Mouse (Mus musculus): ENCODE measurements around the gene Adcy4.

Gene Adcy4

DNA sequence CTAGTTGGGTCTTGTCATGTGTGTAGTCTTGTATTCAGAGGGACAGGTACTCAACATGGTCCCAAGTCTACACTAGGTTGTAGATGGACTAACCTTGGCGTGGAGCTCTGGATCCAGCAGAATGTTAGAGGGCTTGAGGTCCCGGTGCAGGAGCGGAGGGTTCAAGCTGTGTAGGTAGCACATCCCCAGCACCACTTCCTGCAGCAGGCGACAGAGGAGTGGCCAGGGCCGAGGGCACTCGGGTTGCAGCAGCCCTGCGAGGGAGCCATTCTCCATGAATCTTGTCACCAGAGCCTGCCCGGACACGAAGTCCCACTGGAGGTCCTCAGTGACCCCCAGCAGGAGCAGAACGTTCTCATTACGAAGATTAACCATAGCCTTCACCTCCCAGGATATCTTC is 3.8 kb upstream of the Adcy4 start:
- DNase-seq, result no peak

- no peak for DNase-seq
Measured at GRCm38 (mm10) chr14:55785195-55785594, 1.3 kb upstream of the Adcy4 start.

GRCm38 (mm10) chr14:55783171-55783957 is 531 bp downstream of the Adcy4 start:
- DNase-seq, result no peak

DNA sequence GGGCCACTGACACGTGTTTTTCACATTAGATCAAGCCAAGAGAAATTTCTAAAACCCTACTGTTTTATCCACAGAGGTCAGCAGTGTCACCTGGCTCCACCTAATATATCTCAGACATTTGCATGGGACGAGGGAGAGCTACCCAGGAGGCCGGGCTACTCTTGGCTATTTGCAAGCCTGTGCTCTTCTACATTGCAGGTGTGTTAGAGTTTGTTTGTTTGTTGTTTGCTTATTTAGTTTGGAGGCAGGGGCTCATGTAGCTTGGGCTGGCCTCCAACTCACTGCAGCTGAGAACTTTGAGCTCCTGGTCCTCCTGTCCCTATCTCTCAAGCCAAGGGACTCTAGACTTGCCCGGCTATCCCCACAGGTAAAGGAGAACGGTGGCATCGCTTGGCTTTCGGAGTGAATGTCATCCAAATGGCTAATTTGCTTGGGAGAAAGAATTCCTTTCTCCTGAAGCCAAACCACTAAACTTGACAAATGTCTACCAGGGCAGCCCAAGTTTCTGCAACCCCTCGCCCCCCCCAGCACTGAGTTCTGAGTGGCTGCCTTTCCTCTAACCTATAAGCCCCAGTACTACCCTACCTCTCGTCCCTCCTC is 1.4 kb downstream of the Adcy4 start:
- DNase-seq, result no peak

DNA sequence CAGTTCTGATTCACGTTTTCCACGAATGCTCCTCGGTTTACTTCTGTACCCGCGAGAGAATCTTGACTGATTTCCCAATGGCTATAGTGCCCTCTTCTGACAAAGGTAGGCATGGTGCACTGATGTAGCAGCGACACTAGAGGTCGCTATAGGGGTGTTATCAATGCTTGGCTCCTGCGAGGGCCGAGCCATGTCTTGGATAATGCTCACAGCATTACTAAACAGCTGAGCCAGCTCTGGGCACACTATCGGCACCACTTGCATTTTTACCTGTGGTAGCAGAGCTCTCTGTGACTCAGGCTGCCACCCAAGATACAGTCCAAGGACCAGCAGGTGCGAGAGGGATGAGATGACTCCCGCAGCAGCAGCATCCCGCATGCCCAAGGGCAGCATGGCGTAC is 2.6 kb downstream of the Adcy4 start:
- peak; percentile 59 for DNase-seq

GRCm38 (mm10) chr14:55780736-55781135 is 3.2 kb downstream of the Adcy4 start:
- DNase-seq, result no peak

GRCm38 (mm10) chr14:55779656-55780055 is 4.2 kb downstream of the Adcy4 start:
- DNase-seq, result no peak

DNA sequence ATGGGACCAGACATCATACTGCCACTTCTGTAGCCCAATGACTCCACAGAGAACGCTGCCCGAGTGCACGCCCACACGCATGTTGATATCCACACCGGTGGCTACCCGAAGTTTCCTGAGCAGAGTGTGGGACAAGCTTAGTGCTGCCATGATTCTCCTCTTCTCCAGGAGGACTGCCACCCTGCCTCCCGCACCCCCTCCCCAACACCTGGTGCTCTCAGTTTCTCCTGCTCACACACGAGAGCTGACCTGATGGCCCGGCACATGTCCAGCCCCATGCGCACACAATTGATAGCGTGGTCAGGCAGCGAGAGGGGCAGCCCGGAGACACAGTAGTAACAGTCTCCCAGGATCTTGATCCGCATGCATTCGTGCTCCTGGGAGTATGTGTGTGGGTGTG is 5.2 kb downstream of the Adcy4 start:
- no peak for DNase-seq

- DNase-seq, result no peak
Measured at GRCm38 (mm10) chr14:55777806-55778205, 6.1 kb downstream of the Adcy4 start.

DNA sequence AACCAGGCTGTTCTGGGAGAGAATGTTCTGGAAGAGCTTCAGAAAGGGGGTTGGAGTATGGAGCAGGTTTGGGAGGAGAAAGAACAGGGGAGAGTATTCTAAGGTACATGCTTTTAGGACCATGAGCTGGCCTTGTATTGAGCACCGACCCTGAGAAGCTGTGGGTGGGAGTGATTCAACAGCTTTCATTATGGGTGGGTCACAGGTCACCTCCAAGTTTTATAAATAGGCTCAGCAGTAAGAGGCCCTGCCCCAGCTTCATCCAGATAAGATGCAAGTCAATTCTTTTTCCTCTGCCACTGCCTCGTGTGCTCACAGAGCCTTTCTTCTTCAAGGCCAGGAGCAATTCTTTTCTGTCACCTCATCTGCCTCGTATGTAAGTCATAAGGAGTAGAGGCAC is 6.7 kb downstream of the Adcy4 start:
- DNase-seq, result no peak

GRCm38 (mm10) chr14:55776711-55777110 is 7.2 kb downstream of the Adcy4 start:
- no peak for DNase-seq

DNA sequence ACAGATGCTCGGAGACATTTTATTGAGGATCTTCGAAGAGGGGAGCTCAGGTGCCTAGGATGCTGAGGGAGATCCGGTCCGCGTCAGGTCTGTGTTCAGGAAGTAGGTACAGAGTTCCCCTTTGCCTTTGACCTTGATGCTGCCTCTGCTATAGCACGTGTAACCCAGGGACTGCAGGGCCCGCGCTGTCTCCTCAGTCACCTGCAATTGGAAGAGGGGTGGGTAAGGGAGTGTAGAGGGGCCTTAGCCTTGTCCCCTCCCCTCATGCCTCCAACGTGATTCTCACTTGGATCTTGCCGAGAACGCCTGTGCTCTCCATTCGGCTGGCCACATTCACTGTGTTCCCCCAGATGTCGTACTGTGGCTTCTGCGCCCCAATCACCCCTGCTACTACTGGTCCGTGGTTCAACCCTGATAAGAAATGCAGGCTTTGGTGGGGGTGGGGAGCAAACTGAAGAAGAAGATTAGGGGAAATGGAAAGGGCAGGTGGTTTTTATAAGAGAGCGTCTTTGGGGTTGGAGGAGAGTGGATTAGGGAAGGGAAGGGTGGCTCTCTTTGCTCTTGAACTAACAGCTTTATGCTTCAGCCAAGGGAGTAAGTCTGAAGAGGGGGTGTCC is 14.7 kb downstream of the Adcy4 start:
- no peak for DNase-seq

DNA sequence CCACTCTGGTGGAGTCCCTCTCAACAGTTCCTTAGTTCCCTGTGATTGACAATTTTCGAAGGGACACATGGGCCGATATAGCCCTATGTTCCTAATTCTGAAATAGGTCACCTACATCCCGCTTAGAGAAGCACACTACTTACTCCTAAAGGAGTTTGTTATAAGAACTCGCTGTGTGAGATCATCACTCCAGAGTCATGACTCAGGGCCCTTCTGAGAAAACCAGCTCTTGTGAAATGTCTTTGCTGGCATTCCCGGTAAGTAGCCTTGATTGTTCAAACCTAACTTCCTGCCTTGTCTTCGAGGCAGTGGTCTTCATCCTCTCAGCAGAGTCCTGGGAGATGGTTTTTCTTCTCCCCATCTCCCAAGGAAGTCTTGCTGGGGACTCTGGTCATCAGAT is 15.3 kb downstream of the Adcy4 start:
- DNase-seq, result no peak

DNA sequence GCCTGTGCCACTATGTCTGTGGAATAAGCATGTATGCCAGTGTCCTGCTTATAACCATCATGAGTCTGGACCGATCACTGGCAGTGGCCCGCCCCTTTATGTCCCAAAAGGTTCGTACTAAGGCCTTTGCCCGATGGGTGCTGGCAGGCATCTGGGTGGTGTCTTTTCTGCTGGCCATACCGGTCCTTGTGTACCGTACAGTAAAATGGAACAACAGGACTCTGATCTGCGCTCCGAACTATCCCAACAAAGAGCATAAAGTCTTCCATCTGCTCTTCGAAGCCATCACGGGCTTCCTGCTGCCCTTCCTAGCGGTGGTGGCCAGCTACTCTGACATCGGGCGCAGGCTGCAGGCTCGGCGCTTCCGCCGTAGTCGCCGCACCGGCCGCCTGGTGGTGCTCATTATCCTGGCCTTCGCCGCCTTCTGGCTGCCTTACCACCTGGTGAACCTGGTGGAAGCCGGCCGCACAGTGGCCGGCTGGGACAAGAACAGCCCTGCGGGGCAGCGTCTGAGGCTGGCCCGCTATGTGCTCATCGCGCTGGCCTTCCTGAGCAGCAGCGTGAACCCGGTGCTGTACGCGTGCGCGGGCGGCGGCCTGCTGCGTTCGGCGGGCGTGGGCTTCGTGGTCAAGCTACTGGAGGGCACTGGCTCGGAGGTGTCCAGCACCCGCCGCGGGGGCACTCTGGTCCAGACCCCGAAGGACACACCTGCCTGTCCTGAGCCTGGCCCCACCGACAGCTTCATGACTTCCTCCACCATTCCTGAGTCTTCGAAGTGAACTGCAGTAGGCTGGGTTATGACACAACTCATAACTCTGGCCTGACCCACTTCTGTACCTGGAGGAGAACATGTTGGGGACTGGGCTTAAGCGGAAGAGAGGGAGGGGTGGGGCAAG is 16.1 kb downstream of the Adcy4 start:
- DNase-seq, result peak; percentile 75

- DNase-seq, result no peak
Measured at GRCm38 (mm10) chr14:55765696-55766095, 18.2 kb downstream of the Adcy4 start, which contains the start of gene Ltb4r1. Gene Ltb4r1, plus strand, starts transcription at chr14:55765962.

DNA sequence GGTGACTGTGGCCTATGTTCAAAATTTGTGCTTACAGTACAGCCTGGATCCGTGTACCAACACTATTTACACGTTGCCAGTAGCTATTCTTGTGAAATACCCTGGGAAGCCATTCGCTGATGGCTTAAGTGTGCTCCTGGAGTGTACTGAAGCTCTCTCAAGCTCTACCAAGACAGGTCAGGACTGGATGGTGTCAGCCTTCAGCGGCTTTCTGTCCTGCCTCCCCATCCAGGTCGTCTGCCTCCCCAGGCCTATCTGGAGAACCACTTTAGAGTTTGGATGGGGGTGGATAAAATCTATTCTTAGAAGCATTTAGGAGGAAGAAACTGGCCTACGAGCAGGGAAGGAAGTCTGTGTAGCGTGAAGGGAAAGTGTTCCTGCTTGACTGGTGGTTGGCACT is 20.7 kb downstream of the Adcy4 start:
- DNase-seq, result no peak

DNA sequence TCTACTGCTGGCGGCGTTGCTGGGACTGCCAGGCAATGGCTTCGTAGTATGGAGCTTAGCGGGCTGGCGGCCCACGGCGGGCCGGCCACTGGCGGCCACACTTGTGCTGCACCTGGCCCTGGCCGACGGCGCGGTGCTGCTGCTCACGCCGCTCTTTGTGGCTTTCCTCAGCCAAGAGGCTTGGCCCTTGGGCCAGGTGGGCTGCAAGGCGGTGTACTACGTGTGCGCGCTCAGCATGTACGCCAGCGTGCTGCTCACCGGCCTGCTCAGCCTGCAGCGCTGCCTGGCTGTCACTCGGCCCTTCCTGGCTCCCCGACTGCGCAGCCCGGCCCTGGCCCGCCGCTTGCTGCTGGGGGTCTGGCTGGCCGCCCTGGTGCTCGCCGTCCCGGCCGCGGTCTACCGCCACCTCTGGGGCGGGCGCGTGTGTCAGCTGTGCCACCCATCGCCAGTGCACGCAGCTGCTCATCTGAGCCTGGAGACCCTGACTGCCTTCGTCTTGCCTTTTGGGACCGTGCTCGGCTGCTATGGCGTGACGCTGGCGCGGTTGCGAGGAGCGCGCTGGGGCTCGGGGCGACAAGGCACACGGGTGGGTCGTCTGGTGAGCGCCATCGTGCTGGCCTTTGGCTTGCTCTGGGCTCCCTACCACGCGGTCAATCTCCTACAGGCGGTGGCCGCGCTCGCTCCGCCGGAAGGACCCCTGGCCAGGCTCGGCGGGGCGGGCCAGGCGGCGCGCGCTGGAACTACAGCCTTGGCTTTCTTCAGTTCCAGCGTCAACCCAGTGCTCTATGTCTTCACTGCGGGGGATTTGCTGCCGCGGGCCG is 21.7 kb downstream of the Adcy4 start:
- DNase-seq, result peak; percentile 43

DNA sequence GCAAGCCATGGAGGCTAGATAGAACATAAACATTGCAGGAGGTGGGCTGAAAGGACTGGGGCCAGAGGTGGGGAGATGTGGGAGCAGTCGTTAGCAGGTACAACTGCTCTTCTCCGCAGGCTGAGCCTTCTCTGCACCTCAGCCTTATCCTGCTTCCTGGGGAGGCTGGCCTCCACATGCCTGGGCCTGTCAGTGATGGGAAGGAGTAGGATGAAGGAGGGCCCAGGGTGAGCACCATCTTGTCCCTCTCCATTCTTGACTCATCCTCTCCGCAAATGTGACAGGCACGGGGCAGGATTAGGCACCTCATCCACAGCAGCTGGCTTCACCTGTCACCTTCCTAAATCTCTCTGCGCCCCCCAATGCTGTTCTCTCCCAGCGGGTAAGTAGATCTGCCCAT is 22.7 kb downstream of the Adcy4 start, which contains the start of gene Ltb4r2:
Gene Ltb4r2 (plus strand): TSS at position 266 of the 400 bp plus-strand sequence.
- DNase-seq, result no peak

- DNase-seq, result peak; percentile 89
Measured at GRCm38 (mm10) chr14:55760156-55760555, 23.7 kb downstream of the Adcy4 start.

DNA sequence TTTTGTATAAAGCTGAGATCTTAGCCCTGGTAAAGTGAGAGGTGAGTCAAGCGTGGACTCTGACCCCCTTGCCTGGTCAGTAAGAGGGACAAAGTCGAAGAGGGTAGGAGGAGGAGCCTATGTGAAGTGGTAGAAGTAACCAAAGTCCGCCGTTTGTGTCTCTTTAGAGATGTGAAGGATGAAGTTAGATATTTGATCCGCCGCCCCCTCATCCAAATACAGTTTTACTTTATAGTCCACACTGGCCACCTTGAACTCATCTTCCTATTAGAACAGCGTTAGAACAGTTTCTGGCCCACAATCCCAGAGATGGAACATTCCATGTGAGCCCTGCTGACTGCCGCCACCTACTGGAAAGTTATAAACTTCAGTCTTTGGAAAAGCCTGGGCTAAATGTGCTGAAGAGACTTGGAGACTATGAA is 25.5 kb downstream of the Adcy4 start, which contains the start of gene Cideb:
Gene Cideb (minus strand): TSS at position 96 of the 422 bp plus-strand sequence.
- peak; percentile 33 for DNase-seq

- no peak for DNase-seq
Measured at GRCm38 (mm10) chr14:55757566-55757965, 26.3 kb downstream of the Adcy4 start.
